Mouse (Mus musculus) heart, embryonic 11.5 days (tissue): Measurements from ENCODE around the gene Cbarp. TPM values are rescaled to one million over a fixed set of nuclear protein-coding genes. Genes with fewer than 3 reads are reported as not detected.

Source experiments
- ATAC-seq: fragments of 200-750 bp; cut with Nextera tagmentation; replicated peaks from 2 replicates; pipeline ENCODE4 v1.8.0; 2017; ENCODE audit warnings: moderate library complexity; ENCODE audit not compliant: insufficient number of reproducible peaks, low FRiP score, low TSS enrichment
- H3K27ac ChIP-seq: fragments of 300-500 bp; sonication (generic); 2 replicates; pipeline ENCODE4 v1.5.1; 2014; ENCODE audit warnings: mild to moderate bottlenecking, low read depth, low read length
- H3K27me3 ChIP-seq: fragments of 300-500 bp; sonication (generic); 2 replicates; pipeline ENCODE4 v1.6.1; 2014; ENCODE audit warnings: mild to moderate bottlenecking, low read length, mixed read lengths; ENCODE audit not compliant: control insufficient read depth, insufficient read depth
- H3K36me3 ChIP-seq: fragments of 300-500 bp; sonication (generic); 2 replicates; pipeline ENCODE4 v1.6.1; 2014; ENCODE audit warnings: mild to moderate bottlenecking, low read length, moderate library complexity, mixed read lengths; ENCODE audit not compliant: control insufficient read depth, insufficient read depth
- H3K4me1 ChIP-seq: fragments of 300-500 bp; sonication (generic); 2 replicates; pipeline ENCODE4 v1.6.1; 2014; ENCODE audit warnings: low read length; ENCODE audit not compliant: control insufficient read depth, insufficient read depth
- H3K4me2 ChIP-seq: fragments of 300-500 bp; sonication (generic); 2 replicates; pipeline ENCODE4 v1.6.1; 2014; ENCODE audit warnings: mild to moderate bottlenecking, moderate library complexity
- H3K4me3 ChIP-seq: fragments of 300-500 bp; sonication (generic); 2 replicates; pipeline ENCODE4 v1.5.1; 2014; ENCODE audit warnings: low read depth, low read length
- H3K9ac ChIP-seq: fragments of 300-500 bp; sonication (generic); 2 replicates; pipeline ENCODE4 v1.6.1; 2014; ENCODE audit warnings: mild to moderate bottlenecking, low read depth, low read length, moderate library complexity
- H3K9me3 ChIP-seq: fragments of 300-500 bp; sonication (generic); replicated peaks from 2 replicates; pipeline ENCODE4 v1.6.1; 2016; ENCODE audit warnings: low read length; ENCODE audit not compliant: control insufficient read depth
- WGBS: fragments of 180-500 bp; shearing (Covaris S2); extraction: QIAGEN DNeasy Blood & Tissue Kit; methylation state at CpG from one replicate; pipeline ENCODE4 v1.1.7; 2014; ENCODE audit not compliant: insufficient replicate concordance; 5-methylcytosine and 5-hydroxymethylcytosine counted together
- polyA plus RNA-seq: library from polyadenylated mRNA; unstranded; fragments of >200 nt; fragmentation: Nextera tagmentation; extraction: Ambion mirVana; gene quantifications from 2 replicates; pipeline ENCODE4 v1.2.1, GENCODE M21; 2014

The Cbarp gene
- polyA plus RNA-seq, result 2.5 and 2.7 TPM in 2 replicates

DNA sequence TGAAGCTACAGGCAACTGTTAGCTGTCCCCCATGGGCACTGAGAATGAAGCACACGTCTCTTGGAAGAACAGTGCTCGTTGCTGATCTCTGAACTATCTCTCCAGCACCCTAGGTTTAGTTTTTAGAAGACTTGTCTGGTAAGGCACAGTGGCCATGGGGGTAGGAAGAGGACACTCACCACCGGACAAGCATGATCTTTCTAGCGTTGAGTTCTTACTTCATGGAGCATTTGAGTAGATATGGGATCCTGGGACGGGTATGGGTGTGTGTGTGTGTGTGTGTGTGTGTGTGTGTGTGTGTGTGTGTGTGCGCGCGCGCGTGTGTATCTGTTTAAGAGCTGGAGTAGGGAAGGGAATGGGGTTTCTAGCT, at the start of gene Cbarp:
Gene Cbarp (minus strand): TSS at position 170 of the 370 bp plus-strand sequence.
- Histone ChIP-seq H3K36me3 (peaks cover 16% of the 10 kb centered on the region), H3K9me3 (no peaks in the 10 kb centered on the region), H3K4me1 (peaks cover 37% of the 10 kb centered on the region), H3K9ac (peak within 1 kb of the TSS; percentile 93), H3K4me3 (peak within 1 kb of the TSS; percentile 84), H3K4me2 (peak within 1 kb of the TSS; percentile 97), H3K27me3 (peaks cover 23% of the 10 kb centered on the region), H3K27ac (peak within 1 kb of the TSS; percentile 74)
- 67% methylated on average over 10 of the region's 10 CpGs for WGBS
- no peak for ATAC-seq

GRCm38 (mm10) chr10:80189999-80190398, 49.4 kb upstream of the Cbarp start:
- H3K27me3 ChIP-seq, result peaks cover 60% of the 10 kb centered on the region
- H3K4me3 ChIP-seq, result peak overlapping the region; percentile 48
- peak overlapping the region; percentile 90 for H3K4me2 ChIP-seq
- 0 out of 2 replicates have a peak, but pooled peaks cover 8% of the 10 kb centered on the region for H3K4me1 ChIP-seq
- no peaks in the 10 kb centered on the region for H3K9me3 ChIP-seq
- no peak for ATAC-seq
- no peak overlapping the region for H3K27ac ChIP-seq
- WGBS, result 4% methylated on average over 21 of the region's 21 CpGs
- peak overlapping the region; percentile 56 for H3K9ac ChIP-seq
- H3K36me3 ChIP-seq, result 0 out of 2 replicates have a peak, but pooled peaks cover 4% of the 10 kb centered on the region

DNA sequence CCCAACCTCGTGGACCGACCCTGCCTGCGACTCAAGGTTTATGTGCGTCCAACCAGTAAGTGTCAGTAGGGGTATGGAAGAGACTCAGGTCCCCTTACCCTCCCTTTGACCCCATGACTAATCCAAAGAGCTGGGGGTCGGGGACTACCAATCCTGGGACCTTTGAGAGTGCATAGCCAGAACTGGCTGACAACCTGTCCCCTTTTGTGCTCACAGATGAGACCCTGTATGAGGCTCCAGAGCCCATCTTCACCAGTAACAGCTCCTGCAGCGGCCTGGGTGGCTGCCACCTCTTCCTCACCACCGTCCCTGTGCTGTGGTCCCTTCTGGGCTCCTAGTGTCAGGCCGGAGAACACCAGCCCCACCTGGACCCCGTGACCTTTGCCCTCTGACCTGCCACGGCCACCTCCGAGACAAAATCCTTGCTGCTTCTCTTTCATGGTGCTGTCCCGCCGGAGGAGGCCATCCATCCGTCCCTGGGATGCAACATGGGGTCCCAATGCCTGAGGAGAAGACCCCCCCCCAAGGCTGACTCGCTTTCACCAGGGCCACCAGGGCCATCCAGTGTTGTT, 47.9 kb upstream of the Cbarp start:
- Histone ChIP-seq H3K4me1 (0 out of 2 replicates have a peak, but pooled peaks cover 6% of the 10 kb centered on the region), H3K36me3 (0 out of 2 replicates have a peak, but pooled peaks cover 4% of the 10 kb centered on the region), H3K27ac (no peak overlapping the region), H3K4me3 (no peak overlapping the region), H3K9ac (no peak overlapping the region), H3K4me2 (no peak overlapping the region), H3K27me3 (peaks cover 60% of the 10 kb centered on the region), H3K9me3 (no peaks in the 10 kb centered on the region)
- WGBS, result 75% methylated on average over 15 of the region's 15 CpGs
- ATAC-seq, result no peak

DNA sequence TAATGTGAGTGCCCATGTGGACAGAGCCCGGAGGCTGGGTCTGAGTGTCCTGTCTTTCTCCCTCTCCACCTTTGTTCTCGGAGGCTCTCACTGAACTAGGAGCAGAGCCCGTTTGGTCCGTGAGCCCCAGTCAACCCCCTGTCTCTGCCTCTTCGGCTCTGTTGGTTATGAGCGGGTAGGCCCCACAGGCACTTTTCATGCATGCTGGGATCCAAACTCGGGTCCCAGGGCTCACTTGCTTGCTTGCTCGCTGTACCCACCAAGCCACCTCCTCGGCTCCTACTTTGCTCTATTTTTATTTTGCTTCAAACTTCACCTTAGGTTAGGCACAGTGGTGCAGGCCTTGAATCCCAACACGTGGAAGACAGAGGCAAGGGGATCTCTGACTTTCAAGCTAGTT, 47.1 kb upstream of the Cbarp start:
- no peak overlapping the region for H3K9ac ChIP-seq
- no peak overlapping the region for H3K4me2 ChIP-seq
- no peaks in the 10 kb centered on the region for H3K9me3 ChIP-seq
- no peak overlapping the region for H3K27ac ChIP-seq
- 0 out of 2 replicates have a peak, but pooled peaks cover 4% of the 10 kb centered on the region for H3K36me3 ChIP-seq
- 0 out of 2 replicates have a peak, but pooled peaks cover 6% of the 10 kb centered on the region for H3K4me1 ChIP-seq
- 90% methylated on average over 10 of the region's 10 CpGs for WGBS
- no peak overlapping the region for H3K4me3 ChIP-seq
- H3K27me3 ChIP-seq, result peaks cover 60% of the 10 kb centered on the region
- ATAC-seq, result no peak

GRCm38 (mm10) chr10:80186649-80187048, 46.0 kb upstream of the Cbarp start:
- H3K27ac ChIP-seq, result no peak overlapping the region
- 34% methylated on average over 27 of the region's 27 CpGs for WGBS
- no peaks in the 10 kb centered on the region for H3K9me3 ChIP-seq
- H3K36me3 ChIP-seq, result 0 out of 2 replicates have a peak, but pooled peaks cover 4% of the 10 kb centered on the region
- H3K27me3 ChIP-seq, result peaks cover 51% of the 10 kb centered on the region
- H3K4me3 ChIP-seq, result no peak overlapping the region
- ATAC-seq, result no peak
- no peak overlapping the region for H3K4me2 ChIP-seq
- 0 out of 2 replicates have a peak, but pooled peaks cover 6% of the 10 kb centered on the region for H3K4me1 ChIP-seq
- 0 out of 2 replicates have a peak overlapping the region, but pooled peaks have one; percentile 13 for H3K9ac ChIP-seq

DNA sequence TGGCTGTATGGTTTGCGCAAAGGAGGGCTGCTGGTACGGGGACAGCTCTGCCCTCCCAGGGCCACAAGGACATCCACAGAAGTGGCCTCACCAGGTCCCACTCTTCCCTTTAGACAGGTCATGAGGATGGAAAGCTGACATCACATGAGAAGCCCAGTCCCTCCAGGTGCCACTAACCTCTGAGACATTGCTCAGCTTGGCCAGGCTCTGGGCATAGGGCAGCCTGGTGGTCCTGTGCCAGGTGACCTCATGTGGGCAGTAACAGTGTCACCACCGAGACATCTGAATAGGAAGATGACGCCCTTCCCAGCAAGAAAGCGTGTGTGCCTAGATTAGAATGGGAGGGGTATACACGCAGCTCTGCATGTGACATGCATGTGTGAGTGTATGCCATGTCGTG, 41.9 kb upstream of the Cbarp start:
- no peak overlapping the region for H3K9ac ChIP-seq
- no peak for ATAC-seq
- H3K36me3 ChIP-seq, result no peaks in the 10 kb centered on the region
- no peaks in the 10 kb centered on the region for H3K9me3 ChIP-seq
- H3K4me2 ChIP-seq, result no peak overlapping the region
- peaks cover 15% of the 10 kb centered on the region for H3K4me1 ChIP-seq
- WGBS, result 86% methylated on average over 7 of the region's 7 CpGs
- no peak overlapping the region for H3K4me3 ChIP-seq
- no peak overlapping the region for H3K27ac ChIP-seq
- H3K27me3 ChIP-seq, result peaks cover 19% of the 10 kb centered on the region

- Histone ChIP-seq H3K4me2 (peak overlapping the region; percentile 78), H3K9me3 (no peaks in the 10 kb centered on the region), H3K4me3 (peak overlapping the region; percentile 71), H3K4me1 (peaks cover 16% of the 10 kb centered on the region), H3K27me3 (peaks cover 4% of the 10 kb centered on the region; the same call in 1 of the 2 replicates), H3K36me3 (no peaks in the 10 kb centered on the region), H3K27ac (no peak overlapping the region), H3K9ac (peak overlapping the region; percentile 85)
- no peak for ATAC-seq
- WGBS, result 54% methylated on average over 5 of the region's 5 CpGs
Observed at GRCm38 (mm10) chr10:80180823-80181222, 40.2 kb upstream of the Cbarp start.

DNA sequence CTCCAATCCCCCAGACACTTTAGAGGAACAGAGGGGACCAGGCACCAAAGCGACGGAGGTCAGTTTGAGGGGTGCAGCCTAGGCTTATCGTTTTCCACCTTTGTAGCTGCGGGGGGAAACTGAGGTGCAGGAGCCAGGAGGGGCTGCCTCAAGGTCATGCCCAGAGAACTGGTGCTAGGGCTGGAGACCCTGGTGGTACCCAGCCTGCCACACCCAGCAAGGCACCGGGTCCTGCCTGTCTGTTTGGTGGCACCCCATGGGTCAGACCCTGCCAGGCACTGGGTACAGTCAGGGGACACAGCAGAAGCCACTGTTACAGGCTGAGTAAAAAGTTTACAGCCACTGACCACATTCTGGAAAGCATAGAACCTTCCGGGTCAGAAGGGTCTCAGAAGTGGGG, 39.7 kb upstream of the Cbarp start:
- H3K27me3 ChIP-seq, result no peaks in the 10 kb centered on the region
- H3K36me3 ChIP-seq, result no peaks in the 10 kb centered on the region
- no peak for ATAC-seq
- peak overlapping the region; percentile 71 for H3K4me3 ChIP-seq
- H3K9me3 ChIP-seq, result no peaks in the 10 kb centered on the region
- no peak overlapping the region for H3K27ac ChIP-seq
- peak overlapping the region; percentile 85 for H3K9ac ChIP-seq
- 47% methylated on average over 6 of the region's 6 CpGs for WGBS
- peaks cover 16% of the 10 kb centered on the region for H3K4me1 ChIP-seq
- peak overlapping the region; percentile 78 for H3K4me2 ChIP-seq
